Mouse (Mus musculus) cerebellum, adult 2 months (tissue): Measurements from ENCODE around the gene Ylpm1.

Experiments used
- CTCF ChIP-seq: fragments of 200-500 bp; IDR thresholded peaks from 2 replicates; pipeline ENCODE4 v1.5.1; 2011; ENCODE audit warnings: low read depth, mild to moderate bottlenecking, control low read depth, low read length, moderate library complexity, borderline replicate concordance; ENCODE audit not compliant: insufficient read depth
- POLR2A ChIP-seq: fragments of 200-500 bp; IDR thresholded peaks from 2 replicates; pipeline ENCODE4 v1.6.1; 2011; ENCODE audit warnings: low read length, control low read depth, borderline replicate concordance; ENCODE audit not compliant: insufficient read depth

DNA sequence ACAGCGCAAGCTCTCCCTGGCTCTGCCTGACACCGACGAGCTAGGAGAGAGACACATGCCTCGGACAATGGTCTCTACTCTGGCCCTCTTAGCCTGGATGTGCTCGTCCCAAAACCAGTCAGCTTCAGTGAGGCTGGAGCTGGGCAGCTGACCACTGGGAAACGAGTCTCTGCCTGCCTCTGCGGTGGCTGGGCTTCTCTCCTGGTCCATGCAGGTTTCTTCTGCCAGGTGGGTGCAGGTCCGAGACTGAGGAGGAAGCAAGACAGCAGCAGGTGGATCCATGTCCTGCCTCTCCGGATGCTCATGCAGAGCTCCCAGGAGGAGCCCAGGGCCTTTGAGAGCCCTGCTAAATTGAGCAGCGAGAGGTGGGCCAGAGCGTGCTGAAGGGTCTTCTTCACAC is 99.0 kb downstream of the Ylpm1 start:
- TF ChIP-seq POLR2A, result no peak
- TF ChIP-seq CTCF, result no peak
